Mouse (Mus musculus) thymus, adult 2 months (tissue): ENCODE results near the gene Gm44790. TPM values are rescaled to one million over a fixed set of nuclear protein-coding genes. Genes with fewer than 3 reads are reported as not detected.
"Not testable (repeated sequence)": the region's sequence is repeated elsewhere in the genome, so short reads cannot be mapped to it uniquely, and the experiment has no call there.

Experiments used
- DNase-seq: peaks from one replicate; pipeline ENCODE4 v3.0.0; 2021
- H3K27ac ChIP-seq: fragments of 200-500 bp; 2 replicates; pipeline ENCODE4 v1.5.1; 2012; ENCODE audit warnings: low read length, control low read depth; ENCODE audit not compliant: control insufficient read depth, insufficient read depth
- H3K27me3 ChIP-seq: fragments of 200-500 bp; 2 replicates; pipeline ENCODE4 v1.6.1; 2012; ENCODE audit warnings: mild to moderate bottlenecking, low read length, moderate library complexity, mixed read lengths; ENCODE audit not compliant: control insufficient read depth, insufficient read depth
- H3K36me3 ChIP-seq: fragments of 200-500 bp; 2 replicates; pipeline ENCODE4 v1.6.1; 2012; ENCODE audit warnings: mild to moderate bottlenecking, low read length, moderate library complexity; ENCODE audit not compliant: control insufficient read depth, insufficient read depth
- H3K4me1 ChIP-seq: fragments of 200-500 bp; replicated peaks from 2 replicates; pipeline ENCODE4 v1.6.1; 2012; ENCODE audit warnings: low read length; ENCODE audit not compliant: control insufficient read depth, insufficient read depth
- H3K4me3 ChIP-seq: fragments of 200-500 bp; 2 replicates; pipeline ENCODE4 v1.5.1; 2012; ENCODE audit warnings: mild to moderate bottlenecking, low read length, control low read depth, moderate library complexity; ENCODE audit not compliant: control insufficient read depth, insufficient read depth
- CTCF ChIP-seq: fragments of 200-500 bp; IDR thresholded peaks from 2 replicates; pipeline ENCODE4 v1.5.1; 2012; ENCODE audit warnings: mild to moderate bottlenecking, control low read depth, low read length, moderate library complexity, borderline replicate concordance; ENCODE audit not compliant: control insufficient read depth, poor library complexity, insufficient read depth; ENCODE audit errors: extremely low read depth
- POLR2A ChIP-seq: fragments of 200-500 bp; IDR thresholded peaks from 2 replicates; pipeline ENCODE4 v1.6.1; 2012; ENCODE audit warnings: mild to moderate bottlenecking, low read length, control low read depth, moderate library complexity; ENCODE audit not compliant: control insufficient read depth, poor library complexity, insufficient read depth; ENCODE audit errors: extremely low read depth
- WGBS: fragments of 180-500 bp; shearing (Covaris S2); methylation state at CpG from one replicate; pipeline ENCODE4 v1.1.7; 2018; 5-methylcytosine and 5-hydroxymethylcytosine counted together
- polyA plus RNA-seq: library from polyadenylated mRNA; depleted of rRNA; stranded (reverse); fragments of >200 nt; gene quantifications from 2 replicates; pipeline ENCODE4 v1.2.3, GENCODE M21; 2012; rRNA removed

Gene Gm44790
- polyA plus RNA-seq, 1 experiment = 32.5 TPM

DNA sequence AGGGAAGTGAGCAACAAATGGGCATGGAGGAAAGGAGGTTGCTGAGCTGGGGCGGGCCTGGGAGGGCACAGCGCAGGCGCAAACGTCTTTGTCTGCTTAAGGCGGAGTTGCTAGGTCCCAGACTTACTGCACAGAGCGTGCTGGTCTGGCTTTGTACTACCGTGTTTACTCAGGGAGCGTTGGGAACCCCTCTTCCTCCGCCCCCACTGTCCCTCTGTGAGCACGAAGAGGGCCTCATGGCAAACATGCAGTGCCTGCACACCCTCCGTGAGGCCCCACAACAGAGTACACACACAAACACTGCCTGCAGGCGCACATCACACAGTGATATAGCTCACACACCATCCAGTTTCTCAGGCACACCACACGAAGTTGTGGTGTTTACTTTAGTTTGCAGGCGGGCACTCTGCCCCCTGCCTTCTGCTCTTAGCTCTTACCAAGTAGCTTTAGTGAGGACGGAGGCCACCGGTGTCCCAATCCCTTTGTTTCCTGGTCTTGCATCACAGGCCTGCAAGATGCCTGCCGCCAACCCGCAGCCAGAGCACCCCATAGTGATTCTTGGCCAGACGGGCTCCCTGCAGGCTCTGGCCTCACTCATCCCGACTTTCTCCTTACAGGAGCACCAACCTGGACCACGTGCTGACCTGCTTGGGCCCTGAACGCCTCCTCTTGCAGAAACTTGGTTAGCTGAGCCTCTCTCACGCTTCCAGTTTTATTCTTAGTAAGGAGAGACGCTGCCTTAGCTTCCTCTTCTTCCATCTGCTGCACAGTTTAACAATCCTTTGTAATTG, 61.1 kb downstream of the Gm44790 start:
- peak; percentile 85 for DNase-seq
- Histone ChIP-seq H3K4me1 (peaks cover 16% of the 10 kb centered on the region), H3K36me3 (no peaks in the 10 kb centered on the region), H3K4me3 (peak overlapping the region; percentile 29), H3K27ac (peak overlapping the region; percentile 90), H3K27me3 (no peaks in the 10 kb centered on the region)
- 20% methylated on average over 24 of the region's 24 CpGs for WGBS
- TF ChIP-seq CTCF (no peak; the same call in 1 of the 2 replicates), POLR2A (peak; percentile 82)

DNA sequence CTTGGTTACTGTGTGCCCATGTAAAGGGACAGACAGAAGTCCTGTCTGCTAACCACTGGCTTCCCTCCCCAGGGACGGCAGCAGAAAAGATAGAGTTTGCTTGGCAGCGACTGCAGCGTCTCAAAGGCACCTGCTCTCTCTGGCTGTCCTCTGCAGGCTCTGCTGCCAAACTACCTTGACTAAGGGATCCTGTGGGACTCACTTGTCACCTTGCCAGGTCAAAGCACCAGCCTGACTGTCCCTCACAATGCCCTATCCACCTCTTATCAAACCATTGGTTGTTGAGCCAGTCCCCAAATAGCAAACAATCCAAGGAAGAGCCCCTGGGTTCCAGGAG, 61.7 kb downstream of the Gm44790 start:
- no peak overlapping the region for H3K4me3 ChIP-seq
- H3K27me3 ChIP-seq = no peaks in the 10 kb centered on the region

DNA sequence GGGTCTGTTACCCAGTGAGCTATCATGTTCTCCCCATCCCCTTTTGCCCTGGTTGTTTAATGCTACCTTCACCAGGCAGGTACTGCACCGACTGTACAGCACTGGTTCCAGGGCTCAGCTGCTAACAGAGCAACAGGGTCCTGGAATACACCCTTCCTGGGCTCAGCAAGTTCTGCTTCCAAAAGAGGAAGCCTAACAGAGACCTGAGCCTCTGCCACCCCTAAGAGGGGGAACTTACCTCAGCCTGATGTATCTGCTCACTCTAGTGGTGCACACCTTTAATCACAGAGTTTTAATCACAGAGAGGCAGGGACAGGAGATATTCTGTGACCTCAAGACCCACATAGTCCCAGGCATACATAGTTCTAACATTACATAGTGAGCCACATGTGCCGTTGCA, 63.5 kb downstream of the Gm44790 start:
- Histone ChIP-seq H3K4me3 (no peak overlapping the region), H3K36me3 (no peaks in the 10 kb centered on the region), H3K27ac (no peak overlapping the region), H3K27me3 (no peaks in the 10 kb centered on the region), H3K4me1 (peaks cover 16% of the 10 kb centered on the region)
- TF ChIP-seq POLR2A (no peak), CTCF (no peak)
- DNase-seq = no peak
- 68% methylated on average over 2 of the region's 2 CpGs for WGBS

More for the DNA sequence above, 61.7 kb downstream of the Gm44790 start:
- Histone ChIP-seq H3K4me1 (peaks cover 16% of the 10 kb centered on the region), H3K27ac (peak overlapping the region; percentile 90), H3K36me3 (no peaks in the 10 kb centered on the region)
- 42% methylated on average over 3 of the region's 3 CpGs for WGBS
- TF ChIP-seq POLR2A (no peak), CTCF (no peak)
- DNase-seq = peak; percentile 18

DNA sequence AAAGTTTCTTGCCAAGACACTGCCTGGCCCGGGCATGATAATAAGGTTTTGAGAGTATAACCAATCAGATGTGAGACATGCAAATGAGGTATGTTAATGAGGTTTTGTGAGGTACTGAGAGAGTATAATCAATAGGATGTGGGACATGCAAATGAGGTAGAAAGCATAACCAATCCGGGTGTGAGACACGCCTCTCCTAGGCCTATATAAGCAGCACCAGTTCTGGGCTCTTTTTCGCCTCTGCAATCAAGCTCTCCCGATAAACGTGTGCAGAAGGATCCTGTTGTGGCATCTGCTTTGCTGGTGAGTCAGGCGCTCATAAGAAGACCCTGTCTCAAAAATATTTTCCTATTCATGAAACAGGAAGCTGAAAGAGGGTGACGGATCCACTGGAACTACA, 64.0 kb downstream of the Gm44790 start:
- 97% methylated on average over 8 of the region's 8 CpGs for WGBS
- not testable (repeated sequence) for H3K27me3 ChIP-seq, H3K4me3 ChIP-seq, H3K27ac ChIP-seq, DNase-seq, H3K36me3 ChIP-seq
- peaks cover 16% of the 10 kb centered on the region for H3K4me1 ChIP-seq

DNA sequence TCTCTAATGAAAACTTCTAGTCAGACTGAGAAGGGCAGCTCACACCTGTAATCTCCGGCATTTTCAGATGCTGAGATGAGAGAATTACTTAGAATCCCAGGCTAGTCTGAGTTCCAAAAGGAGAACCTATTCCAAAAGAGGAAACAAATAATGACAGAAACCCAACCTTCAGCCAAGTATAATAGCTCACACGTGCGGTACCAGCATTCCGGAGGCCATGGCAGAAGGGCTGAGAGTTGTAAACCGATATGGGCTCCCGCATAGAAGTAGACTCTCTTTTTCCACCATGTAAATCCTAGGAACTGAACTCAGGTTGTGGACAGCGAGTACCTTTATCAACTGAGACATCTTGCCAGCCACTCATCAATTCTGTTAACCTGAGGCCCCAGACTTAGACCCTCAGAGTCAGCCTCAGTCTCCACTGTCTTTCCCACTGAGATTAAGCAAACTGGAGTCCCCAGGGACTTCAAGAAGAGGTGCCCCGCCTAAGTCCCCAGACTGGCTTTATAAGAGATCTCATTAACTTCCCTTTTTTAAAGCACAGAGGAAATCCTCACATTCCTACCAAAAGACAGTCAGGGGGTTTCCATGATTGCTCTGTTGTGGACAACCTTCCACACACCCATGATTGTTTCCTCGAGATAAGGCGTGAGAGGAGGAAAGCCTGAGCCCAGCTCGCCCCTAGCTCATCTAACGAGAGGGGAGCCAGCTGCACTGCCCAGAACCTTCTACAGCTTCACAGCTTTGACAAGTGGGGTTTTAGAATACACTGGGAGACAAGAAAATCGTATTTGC, 67.2 kb downstream of the Gm44790 start:
- H3K4me1 ChIP-seq = peaks cover 8% of the 10 kb centered on the region
- H3K27ac ChIP-seq = no peak overlapping the region
- WGBS = 30% methylated on average over 13 of the region's 13 CpGs
- H3K36me3 ChIP-seq = no peaks in the 10 kb centered on the region
- no peaks in the 10 kb centered on the region for H3K27me3 ChIP-seq
- no peak for DNase-seq
- TF ChIP-seq CTCF (no peak), POLR2A (no peak)
- no peak overlapping the region for H3K4me3 ChIP-seq

DNA sequence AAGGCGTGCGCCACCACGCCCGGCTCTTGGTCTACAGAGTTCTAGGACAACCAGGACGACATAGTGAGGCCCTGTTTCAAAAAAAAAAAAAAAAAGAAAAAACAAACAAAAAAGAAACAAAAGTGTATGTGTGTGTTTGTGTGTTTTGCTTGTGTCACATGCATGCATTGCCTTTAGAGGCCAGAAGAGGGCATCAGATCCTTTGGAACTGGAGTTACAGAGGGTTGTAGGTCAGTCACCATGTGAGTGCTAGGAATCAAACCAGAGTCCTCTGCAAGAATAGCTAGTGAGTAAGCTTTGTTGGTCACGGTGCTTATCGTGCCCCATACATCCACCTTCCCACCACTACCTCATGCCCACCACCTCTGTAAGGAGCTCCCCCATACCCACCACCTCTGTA, 68.3 kb downstream of the Gm44790 start:
- WGBS = 99% methylated on average over 7 of the region's 7 CpGs
- no peak for DNase-seq
- Histone ChIP-seq H3K4me3 (no peak overlapping the region), H3K27me3 (no peaks in the 10 kb centered on the region), H3K27ac (no peak overlapping the region), H3K4me1 (peaks cover 8% of the 10 kb centered on the region), H3K36me3 (no peaks in the 10 kb centered on the region)
- TF ChIP-seq CTCF (no peak), POLR2A (no peak)

Other genes starting within 250 kb of the Gm44790 start
- 0.84 and 2.1 TPM in 2 replicates for gene Tgfa, start 231.4 kb upstream of the Gm44790 start, polyA plus RNA-seq
- 14.3 and 15.3 TPM in 2 replicates for gene Fam136a, start 61.0 kb upstream of the Gm44790 start, polyA plus RNA-seq
- 67.2 and 87.1 TPM in 2 replicates for gene Snrpg, start 55.4 kb upstream of the Gm44790 start, polyA plus RNA-seq
- gene Pcyox1, start 29.5 kb upstream of the Gm44790 start, polyA plus RNA-seq = 14.9 and 15.8 TPM in 2 replicates
- gene Tia1, start 22.4 kb upstream of the Gm44790 start, polyA plus RNA-seq = 73.1 and 83.4 TPM in 2 replicates
- 14.9 and 16.6 TPM in 2 replicates for gene C87436, start 11.7 kb downstream of the Gm44790 start, polyA plus RNA-seq
- 291 and 363 TPM in 2 replicates for gene Pcbp1, start 99.7 kb downstream of the Gm44790 start, polyA plus RNA-seq
- 7.6 and 10.1 TPM in 2 replicates for gene Asprv1, start 201.5 kb downstream of the Gm44790 start, polyA plus RNA-seq
- gene Mxd1, start 242.5 kb downstream of the Gm44790 start, polyA plus RNA-seq = 28.6 and 31.0 TPM in 2 replicates